Mouse (Mus musculus): Measurements from ENCODE around the gene Txn1. TPM values are rescaled to one million over a fixed set of nuclear protein-coding genes. Genes with fewer than 3 reads are reported as not detected.

The Txn1 gene
- polyA plus RNA-seq, 1 experiment from 2014 or later: 358 TPM

- 0 out of 2 replicates have a peak, but pooled peaks cover 4% of the 10 kb centered on the region for H3K9me3 ChIP-seq (ENCODE audit: control insufficient read depth, low read length)
- H3K27ac ChIP-seq (ENCODE audit: low read depth, low read length): no peak overlapping the region
- no peak overlapping the region for H3K9ac ChIP-seq (ENCODE audit: low read length)
- H3K4me3 ChIP-seq (ENCODE audit: low read depth, low read length): no peak overlapping the region
- H3K4me1 ChIP-seq (ENCODE audit: control insufficient read depth, insufficient read depth, low read length): peaks cover 7% of the 10 kb centered on the region; the same call in 1 of the 2 replicates
- no peak for DNase-seq (ENCODE audit: low spot score)
- no peaks in the 10 kb centered on the region for H3K27me3 ChIP-seq (ENCODE audit: control insufficient read depth, insufficient read depth, low read length)
- WGBS: 84% methylated on average over 1 of the region's 1 CpGs
- ATAC-seq (ENCODE audit: insufficient read depth, low FRiP score, low TSS enrichment): no peak
- H3K4me2 ChIP-seq (ENCODE audit: low read depth): no peak overlapping the region
- peaks cover 17% of the 10 kb centered on the region for H3K36me3 ChIP-seq (ENCODE audit: control insufficient read depth, insufficient read depth, low read length)
Measured at GRCm38 (mm10) chr4:57952891-57953290, 3.3 kb downstream of the Txn1 start.

DNA sequence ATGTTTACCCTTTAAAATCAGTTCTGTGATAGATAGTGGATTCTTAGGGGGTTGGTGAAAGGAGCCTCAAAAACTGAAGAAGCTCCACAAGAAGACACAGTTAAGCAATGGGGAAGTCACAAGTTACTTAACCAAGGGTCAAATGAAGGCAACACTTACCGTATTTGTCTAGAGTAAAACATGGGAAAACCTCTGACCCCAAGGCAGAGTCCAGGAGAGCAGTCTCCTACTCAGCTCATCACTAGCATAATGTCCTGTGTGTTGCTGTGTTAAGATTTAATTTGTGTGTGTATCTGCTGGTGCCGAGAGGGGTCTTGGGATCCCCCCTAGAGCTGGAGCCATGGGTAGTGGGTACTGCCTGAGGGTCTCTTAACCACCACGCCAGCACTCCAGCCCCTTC lies 3.8 kb downstream of the Txn1 start:
- no peak overlapping the region for H3K27ac ChIP-seq (ENCODE audit: low read depth, low read length)
- peaks cover 7% of the 10 kb centered on the region; the same call in 1 of the 2 replicates for H3K4me1 ChIP-seq (ENCODE audit: control insufficient read depth, insufficient read depth, low read length)
- no peak overlapping the region for H3K4me3 ChIP-seq (ENCODE audit: low read depth, low read length)
- DNase-seq (ENCODE audit: low spot score): no peak
- no peak overlapping the region for H3K9ac ChIP-seq (ENCODE audit: low read length)
- H3K27me3 ChIP-seq (ENCODE audit: control insufficient read depth, insufficient read depth, low read length): no peaks in the 10 kb centered on the region
- H3K36me3 ChIP-seq (ENCODE audit: control insufficient read depth, insufficient read depth, low read length): peaks cover 17% of the 10 kb centered on the region
- WGBS: 85% methylated on average over 3 of the region's 3 CpGs
- ATAC-seq (ENCODE audit: insufficient read depth, low FRiP score, low TSS enrichment): no peak
- no peak overlapping the region for H3K4me2 ChIP-seq (ENCODE audit: low read depth)
- H3K9me3 ChIP-seq (ENCODE audit: control insufficient read depth, low read length): 0 out of 2 replicates have a peak, but pooled peaks cover 4% of the 10 kb centered on the region

GRCm38 (mm10) chr4:57949866-57950265 lies 6.3 kb downstream of the Txn1 start:
- H3K9ac ChIP-seq (ENCODE audit: low read length): no peak overlapping the region
- H3K27me3 ChIP-seq (ENCODE audit: control insufficient read depth, insufficient read depth, low read length): no peaks in the 10 kb centered on the region
- H3K9me3 ChIP-seq (ENCODE audit: control insufficient read depth, low read length): 0 out of 2 replicates have a peak, but pooled peaks cover 4% of the 10 kb centered on the region
- H3K36me3 ChIP-seq (ENCODE audit: control insufficient read depth, insufficient read depth, low read length): peaks cover 17% of the 10 kb centered on the region
- H3K4me3 ChIP-seq (ENCODE audit: low read depth, low read length): no peak overlapping the region
- no peak overlapping the region for H3K4me2 ChIP-seq (ENCODE audit: low read depth)
- DNase-seq (ENCODE audit: low spot score) (no peak), ATAC-seq (ENCODE audit: insufficient read depth, low FRiP score, low TSS enrichment) (no peak)
- no peak overlapping the region for H3K27ac ChIP-seq (ENCODE audit: low read depth, low read length)
- WGBS: 98% methylated on average over 6 of the region's 6 CpGs
- no peaks in the 10 kb centered on the region for H3K4me1 ChIP-seq (ENCODE audit: control insufficient read depth, insufficient read depth, low read length)

- WGBS: 94% methylated on average over 4 of the region's 4 CpGs
- Histone ChIP-seq H3K27me3 (ENCODE audit: control insufficient read depth, insufficient read depth, low read length) (no peaks in the 10 kb centered on the region), H3K9ac (ENCODE audit: low read length) (no peak overlapping the region), H3K4me1 (ENCODE audit: control insufficient read depth, insufficient read depth, low read length) (no peaks in the 10 kb centered on the region), H3K4me2 (ENCODE audit: low read depth) (no peak overlapping the region), H3K4me3 (ENCODE audit: low read depth, low read length) (no peak overlapping the region), H3K27ac (ENCODE audit: low read depth, low read length) (no peak overlapping the region), H3K9me3 (ENCODE audit: control insufficient read depth, low read length) (0 out of 2 replicates have a peak, but pooled peaks cover 4% of the 10 kb centered on the region), H3K36me3 (ENCODE audit: control insufficient read depth, insufficient read depth, low read length) (peaks cover 17% of the 10 kb centered on the region)
- ATAC-seq (ENCODE audit: insufficient read depth, low FRiP score, low TSS enrichment) (no peak), DNase-seq (ENCODE audit: low spot score) (no peak)
Measured at GRCm38 (mm10) chr4:57947476-57947875, 8.7 kb downstream of the Txn1 start.

DNA sequence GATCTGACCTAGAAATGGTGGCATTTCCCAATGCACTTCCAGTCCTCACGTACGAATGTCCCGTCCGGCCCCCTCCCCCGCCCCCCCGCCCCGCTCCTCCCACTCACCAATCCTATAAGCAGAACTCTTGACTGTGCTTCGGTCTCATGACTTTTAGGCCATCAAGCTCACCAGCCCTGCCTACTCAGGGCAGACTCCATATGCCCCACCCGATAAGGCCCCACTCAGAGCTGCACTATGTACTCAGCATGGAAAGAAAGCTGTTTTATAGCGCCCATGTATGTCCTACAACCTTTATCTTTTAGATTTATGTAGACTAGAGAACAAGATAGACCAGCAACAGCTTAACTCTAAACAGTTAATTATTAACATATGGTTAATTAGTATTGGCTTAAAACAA lies 9.2 kb downstream of the Txn1 start:
- H3K9ac ChIP-seq (ENCODE audit: low read length): no peak overlapping the region
- no peak overlapping the region for H3K4me2 ChIP-seq (ENCODE audit: low read depth)
- WGBS: 82% methylated on average over 10 of the region's 10 CpGs
- no peaks in the 10 kb centered on the region for H3K4me1 ChIP-seq (ENCODE audit: control insufficient read depth, insufficient read depth, low read length)
- no peaks in the 10 kb centered on the region for H3K27me3 ChIP-seq (ENCODE audit: control insufficient read depth, insufficient read depth, low read length)
- peaks cover 17% of the 10 kb centered on the region for H3K36me3 ChIP-seq (ENCODE audit: control insufficient read depth, insufficient read depth, low read length)
- H3K27ac ChIP-seq (ENCODE audit: low read depth, low read length): no peak overlapping the region
- ATAC-seq (ENCODE audit: insufficient read depth, low FRiP score, low TSS enrichment): no peak
- no peak for DNase-seq (ENCODE audit: low spot score)
- no peak overlapping the region for H3K4me3 ChIP-seq (ENCODE audit: low read depth, low read length)
- H3K9me3 ChIP-seq (ENCODE audit: control insufficient read depth, low read length): 0 out of 2 replicates have a peak, but pooled peaks cover 4% of the 10 kb centered on the region

GRCm38 (mm10) chr4:57942892-57943291 lies 13.3 kb downstream of the Txn1 start:
- no peak for DNase-seq (ENCODE audit: low spot score)
- Histone ChIP-seq H3K36me3 (ENCODE audit: control insufficient read depth, insufficient read depth, low read length) (peaks cover 3% of the 10 kb centered on the region; the same call in 1 of the 2 replicates), H3K27me3 (ENCODE audit: control insufficient read depth, insufficient read depth, low read length) (no peaks in the 10 kb centered on the region), H3K4me2 (ENCODE audit: low read depth) (no peak overlapping the region), H3K9ac (ENCODE audit: low read length) (no peak overlapping the region), H3K4me3 (ENCODE audit: low read depth, low read length) (no peak overlapping the region), H3K27ac (ENCODE audit: low read depth, low read length) (no peak overlapping the region), H3K4me1 (ENCODE audit: control insufficient read depth, insufficient read depth, low read length) (no peaks in the 10 kb centered on the region), H3K9me3 (ENCODE audit: control insufficient read depth, low read length) (no peaks in the 10 kb centered on the region)
- no peak for ATAC-seq (ENCODE audit: insufficient read depth, low FRiP score, low TSS enrichment)
- 96% methylated on average over 2 of the region's 2 CpGs for WGBS

DNA sequence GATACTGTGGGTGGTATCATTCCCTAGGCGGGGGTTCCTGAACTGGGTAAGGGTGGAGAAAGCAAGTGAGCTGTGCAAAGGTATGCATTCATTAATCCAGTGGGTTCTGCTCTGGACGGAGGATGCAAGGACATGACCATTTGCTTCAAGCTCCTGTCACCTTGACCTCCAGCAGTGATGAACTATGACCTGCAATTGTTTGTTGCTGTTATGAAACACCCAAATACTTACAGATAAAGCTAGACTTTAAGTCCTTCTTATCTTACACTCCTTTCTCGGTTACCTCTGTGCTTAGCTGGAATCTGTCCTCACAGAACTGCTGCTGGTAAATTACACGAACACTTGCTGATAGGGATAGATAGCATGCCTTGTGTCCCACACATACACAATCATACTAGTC lies 15.6 kb downstream of the Txn1 start:
- Histone ChIP-seq H3K27ac (ENCODE audit: low read depth, low read length) (no peak overlapping the region), H3K9me3 (ENCODE audit: control insufficient read depth, low read length) (no peaks in the 10 kb centered on the region), H3K36me3 (ENCODE audit: control insufficient read depth, insufficient read depth, low read length) (peaks cover 3% of the 10 kb centered on the region; the same call in 1 of the 2 replicates), H3K27me3 (ENCODE audit: control insufficient read depth, insufficient read depth, low read length) (no peaks in the 10 kb centered on the region), H3K9ac (ENCODE audit: low read length) (no peak overlapping the region), H3K4me1 (ENCODE audit: control insufficient read depth, insufficient read depth, low read length) (no peaks in the 10 kb centered on the region), H3K4me2 (ENCODE audit: low read depth) (no peak overlapping the region), H3K4me3 (ENCODE audit: low read depth, low read length) (no peak overlapping the region)
- 90% methylated on average over 4 of the region's 4 CpGs for WGBS
- no peak for ATAC-seq (ENCODE audit: insufficient read depth, low FRiP score, low TSS enrichment)
- no peak for DNase-seq (ENCODE audit: low spot score)

DNA sequence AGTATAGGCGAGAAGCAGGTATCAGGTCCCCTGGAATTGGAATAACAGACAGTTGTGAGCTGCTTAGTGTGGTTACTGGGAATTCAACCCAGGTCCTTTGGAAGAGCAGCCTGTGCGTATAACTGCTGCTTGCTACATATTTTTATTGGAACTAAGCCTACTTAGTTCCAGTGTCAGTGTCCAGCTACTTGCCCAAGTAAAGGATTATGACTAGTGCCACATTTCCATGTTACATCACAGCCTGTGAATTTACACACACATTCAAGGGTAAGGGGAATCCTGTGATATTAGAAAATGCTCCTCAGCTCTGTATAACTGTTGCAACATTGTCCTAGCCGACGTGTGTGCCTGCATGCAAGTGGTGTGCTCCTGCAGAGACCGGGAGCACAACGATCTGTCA lies 18.9 kb downstream of the Txn1 start:
- H3K27me3 ChIP-seq (ENCODE audit: control insufficient read depth, insufficient read depth, low read length): no peaks in the 10 kb centered on the region
- no peaks in the 10 kb centered on the region for H3K4me1 ChIP-seq (ENCODE audit: control insufficient read depth, insufficient read depth, low read length)
- no peak overlapping the region for H3K27ac ChIP-seq (ENCODE audit: low read depth, low read length)
- H3K36me3 ChIP-seq (ENCODE audit: control insufficient read depth, insufficient read depth, low read length): no peaks in the 10 kb centered on the region
- no peak for ATAC-seq (ENCODE audit: insufficient read depth, low FRiP score, low TSS enrichment)
- DNase-seq (ENCODE audit: low spot score): no peak
- H3K9ac ChIP-seq (ENCODE audit: low read length): no peak overlapping the region
- H3K4me2 ChIP-seq (ENCODE audit: low read depth): no peak overlapping the region
- H3K4me3 ChIP-seq (ENCODE audit: low read depth, low read length): no peak overlapping the region
- no peaks in the 10 kb centered on the region for H3K9me3 ChIP-seq (ENCODE audit: control insufficient read depth, low read length)
- WGBS: 88% methylated on average over 6 of the region's 6 CpGs

DNA sequence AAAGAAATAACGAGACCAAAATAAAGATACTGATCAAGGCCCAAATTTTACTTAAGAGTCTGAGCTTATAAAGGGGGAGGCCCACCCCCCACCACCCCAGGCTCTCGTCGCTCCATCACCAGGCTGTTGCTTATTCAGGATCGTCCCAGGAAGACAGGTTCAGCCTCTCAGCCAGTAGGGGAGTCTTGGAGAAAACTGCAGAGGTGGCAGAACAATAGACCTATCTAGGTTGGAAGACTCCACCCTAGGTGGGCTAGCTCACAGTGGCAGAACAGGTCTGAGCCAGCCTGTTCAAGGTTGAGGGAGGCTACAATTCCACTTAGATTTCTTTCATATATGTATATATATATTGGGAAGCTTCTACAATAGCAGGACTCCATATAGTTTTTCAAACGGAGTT lies 22.0 kb downstream of the Txn1 start:
- 79% methylated on average over 5 of the region's 5 CpGs for WGBS
- Histone ChIP-seq H3K4me2 (ENCODE audit: low read depth) (no peak overlapping the region), H3K9ac (ENCODE audit: low read length) (no peak overlapping the region), H3K27me3 (ENCODE audit: control insufficient read depth, insufficient read depth, low read length) (no peaks in the 10 kb centered on the region), H3K36me3 (ENCODE audit: control insufficient read depth, insufficient read depth, low read length) (no peaks in the 10 kb centered on the region), H3K4me3 (ENCODE audit: low read depth, low read length) (no peak overlapping the region), H3K4me1 (ENCODE audit: control insufficient read depth, insufficient read depth, low read length) (no peaks in the 10 kb centered on the region), H3K27ac (ENCODE audit: low read depth, low read length) (no peak overlapping the region), H3K9me3 (ENCODE audit: control insufficient read depth, low read length) (no peaks in the 10 kb centered on the region)
- ATAC-seq (ENCODE audit: insufficient read depth, low FRiP score, low TSS enrichment): no peak
- no peak for DNase-seq (ENCODE audit: low spot score)
